Mouse (Mus musculus) heart, postnatal 14 days (tissue): ENCODE measurements around the gene Klhdc1. TPM values are rescaled to one million over a fixed set of nuclear protein-coding genes. Genes with fewer than 3 reads are reported as not detected.
A peak's percentile ranks its signal among the peaks of the same experiment; 100 is the strongest.

Source experiments
- DNase-seq, 2 experiments: peaks; one replicate each; pipeline ENCODE4 v3.0.0; 2021 to 2022
- intact Hi-C: fragments of 180-260 bp; cut with DNase I; formaldehyde crosslinking; loops from one replicate; pipeline ENCODE4 v1.15.1; 2025
- long read RNA-seq, 2 experiments: library from polyadenylated mRNA; stranded (forward); transcript quantifications; one replicate each; pipeline ENCODE4 v2.0.0; 2021
- total RNA-seq, 2 experiments: library from RNA; stranded (reverse); gene quantifications; 2 replicates each; pipeline ENCODE4 v1.2.3; 2021

Gene Klhdc1
- 10 to 100 TPM; 18.1 to 21.1 TPM for total RNA-seq
- long read RNA-seq, experiment 1, transcript Klhdc1-201 (13 exons, 2,620 nt) = major isoform, 25 of 30 reads
- long read RNA-seq, experiment 1, partial matches to known transcripts = 0 of 30 reads
- long read RNA-seq, experiment 1, other reads (novel, unspliced or antisense) = 2 of 30 reads
- long read RNA-seq, experiment 2, transcript Klhdc1-201 (13 exons, 2,620 nt) = major isoform, 34 of 43 reads
- long read RNA-seq, experiment 2, partial matches to known transcripts = 1 of 43 reads
- long read RNA-seq, experiment 2, other reads (novel, unspliced or antisense) = 5 of 43 reads

GRCm38 (mm10) chr12:69240876-69241275, at the start of gene Klhdc1:
Klhdc1 (plus strand) TSS chr12:69241176.
- DNase-seq = no peak
- intact Hi-C loops = loop anchor here (5.0 kb wide), 2 partner anchors 44 to 56 kb away; partner anchors contain the start of genes Dnaaf2, Gm49383 and Klhdc2

- DNase-seq = no peak
- intact Hi-C loops = loop anchor here (5.0 kb wide), 1 partner anchor 106 kb away; the partner anchor contains the start of gene Klhdc2
Measured at GRCm38 (mm10) chr12:69191396-69191795, 49.6 kb upstream of the Klhdc1 start.

GRCm38 (mm10) chr12:69192637-69193036, 48.3 kb upstream of the Klhdc1 start:
- intact Hi-C loops = loop anchor here (5.0 kb wide), 1 partner anchor 105 kb away; the partner anchor contains the start of gene Klhdc2
- no peak for DNase-seq

GRCm38 (mm10) chr12:69196444-69197377, 44.3 kb upstream of the Klhdc1 start, which contains the start of gene Gm49383:
Gm49383 (minus strand) TSS chr12:69197104.
- peak; percentile 77 to 80 for DNase-seq
- intact Hi-C loops = loop anchor here (5.0 kb wide), 1 partner anchor 46 kb away; the partner anchor contains the start of gene Klhdc1

GRCm38 (mm10) chr12:69197378-69198163, 43.4 kb upstream of the Klhdc1 start:
- intact Hi-C loops = loop anchor here (5.0 kb wide), 1 partner anchor 45 kb away; the partner anchor contains the start of gene Klhdc1
- DNase-seq = peak; percentile 71 to 75

- intact Hi-C loops = loop anchor here (5.0 kb wide), 1 partner anchor 44 kb away; the partner anchor contains the start of gene Klhdc1
- DNase-seq = peak; percentile 50 to 72
Measured at GRCm38 (mm10) chr12:69198164-69198535, 42.8 kb upstream of the Klhdc1 start, which contains the start of gene Dnaaf2. Dnaaf2 (minus strand) TSS chr12:69198429.

- intact Hi-C loops = loop anchor here (5.0 kb wide), 1 partner anchor 43 kb away; the partner anchor contains the start of gene Klhdc1
- DNase-seq = no peak
Measured at GRCm38 (mm10) chr12:69198985-69199384, 42.0 kb upstream of the Klhdc1 start.

GRCm38 (mm10) chr12:69204052-69204833, 36.7 kb upstream of the Klhdc1 start, which contains the start of gene Gm49384:
Gm49384 (minus strand) TSS chr12:69204267.
- intact Hi-C loops = loop anchor here (10.0 kb wide), 1 partner anchor 381 kb away; the partner anchor contains the start of gene Vcpkmt
- no peak for DNase-seq

GRCm38 (mm10) chr12:69207396-69207795, 33.6 kb upstream of the Klhdc1 start:
- no peak for DNase-seq
- intact Hi-C loops = loop anchor here (10.0 kb wide), 1 partner anchor 377 kb away; the partner anchor contains the start of gene Vcpkmt

GRCm38 (mm10) chr12:69207926-69208325, 33.0 kb upstream of the Klhdc1 start:
- intact Hi-C loops = loop anchor here (10.0 kb wide), 1 partner anchor 377 kb away; the partner anchor contains the start of gene Vcpkmt
- no peak for DNase-seq

- intact Hi-C loops = loop anchor here (10.0 kb wide), 1 partner anchor 376 kb away; the partner anchor contains the start of gene Vcpkmt
- DNase-seq = no peak
Measured at GRCm38 (mm10) chr12:69208520-69208919, 32.5 kb upstream of the Klhdc1 start.

GRCm38 (mm10) chr12:69210056-69210979, 30.7 kb upstream of the Klhdc1 start:
- DNase-seq = no peak
- intact Hi-C loops = loop anchor here (5.0 to 10.0 kb wide), 2 partner anchors 127 to 484 kb away; no protein-coding TSS in a partner anchor

GRCm38 (mm10) chr12:69211057-69211456, 29.9 kb upstream of the Klhdc1 start:
- DNase-seq = peak in 1 of 2 experiments; percentile 26
- intact Hi-C loops = loop anchor here (5.0 to 10.0 kb wide), 2 partner anchors 126 to 484 kb away; no protein-coding TSS in a partner anchor

- intact Hi-C loops = loop anchor here (5.0 to 10.0 kb wide), 2 partner anchors 124 to 482 kb away; no protein-coding TSS in a partner anchor
- no peak for DNase-seq
Measured at GRCm38 (mm10) chr12:69213186-69213777, 27.7 kb upstream of the Klhdc1 start.

- intact Hi-C loops = loop anchor here (5.0 to 10.0 kb wide), 2 partner anchors 123 to 480 kb away; no protein-coding TSS in a partner anchor
- DNase-seq = no peak
Measured at GRCm38 (mm10) chr12:69214393-69214792, 26.6 kb upstream of the Klhdc1 start.

GRCm38 (mm10) chr12:69215000-69215785, 25.8 kb upstream of the Klhdc1 start:
- intact Hi-C loops = loop anchor here (5.0 to 10.0 kb wide), 2 partner anchors 122 to 480 kb away; no protein-coding TSS in a partner anchor
- DNase-seq = peak; percentile 59 to 72
